22 mouse cellular contexts compared by ENCODE assay signal in genomic region chr5:91956991-91957760, GRCm38 (mm10). TPM values are rescaled to one million over a fixed set of nuclear protein-coding genes. Genes with fewer than 3 reads are reported as not detected.
"Had no signal": no experiment of that assay in that cellular context is flagged by ENCODE, and none has a peak within 500 bp of the region (broad histone marks: within the 10 kb centered on the region; RNA-seq: fewer than 3 reads in every experiment).

No protein-coding gene starts in this region.

- H3K27me3 ChIP-seq: kidney, embryonic 15.5 days; limb, embryonic 13.5 days; lung, embryonic 15.5 days; midbrain, embryonic 12.5 days; midbrain, embryonic 15.5 days; neural tube, embryonic 13.5 days; stomach, embryonic 15.5 days had no signal

- H3K9ac ChIP-seq: kidney, embryonic 15.5 days; limb, embryonic 13.5 days; lung, embryonic 15.5 days; midbrain, embryonic 12.5 days; midbrain, embryonic 15.5 days; neural tube, embryonic 13.5 days; stomach, embryonic 15.5 days had no signal

- H3K27ac ChIP-seq: kidney, embryonic 15.5 days; limb, embryonic 10.5 days; limb, embryonic 13.5 days; lung, embryonic 15.5 days; midbrain, embryonic 12.5 days; midbrain, embryonic 15.5 days; neural tube, embryonic 13.5 days; stomach, embryonic 15.5 days had no signal

- H3K4me2 ChIP-seq: kidney, embryonic 15.5 days; limb, embryonic 13.5 days; lung, embryonic 15.5 days; midbrain, embryonic 12.5 days; midbrain, embryonic 15.5 days; neural tube, embryonic 13.5 days; stomach, embryonic 15.5 days had no signal

- ATAC-seq: midbrain, embryonic 15.5 days had no signal

- DNase-seq: kidney, adult 11 months; kidney, adult 8-10 months; kidney, postnatal 10 days; kidney, postnatal 36 days; lung, adult 18-20 months; lung, postnatal 10 days; lung, postnatal 36 days; retina, postnatal 1 day; right cerebral cortex, postnatal 25 days; spleen, adult 18-20 months; thymus, adult 2 months; thymus, postnatal 14 days; thymus, postnatal 4 days had no signal

- H3K9me3 ChIP-seq: kidney, embryonic 15.5 days; limb, embryonic 10.5 days; limb, embryonic 13.5 days; lung, embryonic 15.5 days; midbrain, embryonic 12.5 days; midbrain, embryonic 15.5 days; neural tube, embryonic 13.5 days; stomach, embryonic 15.5 days had no signal

- H3K4me3 ChIP-seq: kidney, embryonic 15.5 days; limb, embryonic 10.5 days; limb, embryonic 13.5 days; lung, embryonic 15.5 days; midbrain, embryonic 12.5 days; midbrain, embryonic 15.5 days; neural tube, embryonic 13.5 days; stomach, embryonic 15.5 days had no signal

RNA-seq across cellular contexts. Expression of gene Odaph, which starts 30.1 kb away (rescaled TPM):
- polyA plus RNA-seq: kidney, embryonic 15.5 days; limb, embryonic 10.5 days; limb, embryonic 13.5 days; liver, adult 2 months; lung, embryonic 15.5 days; midbrain, embryonic 12.5 days; midbrain, embryonic 15.5 days; neural tube, embryonic 13.5 days; thymus, adult 2 months had no signal
